Mouse (Mus musculus) lung, embryonic 14.5 days (tissue): ENCODE results near the gene Synj2. TPM values are rescaled to one million over a fixed set of nuclear protein-coding genes. Genes with fewer than 3 reads are reported as not detected.

Experiments
- ATAC-seq: fragments of 200-750 bp; cut with Nextera tagmentation; 2 replicates; pipeline ENCODE4 v1.8.0; 2017; ENCODE audit warnings: mild to moderate bottlenecking, moderate TSS enrichment, moderate library complexity; ENCODE audit not compliant: insufficient read depth
- DNase-seq: peaks from one replicate; pipeline ENCODE4 v3.0.0-alpha.2; 2015
- H3K27ac ChIP-seq: fragments of 300-500 bp; sonication (generic); 2 replicates; pipeline ENCODE4 v1.5.1; 2014; ENCODE audit warnings: low read depth, mild to moderate bottlenecking, moderate library complexity
- H3K27me3 ChIP-seq: fragments of 300-500 bp; sonication (generic); 2 replicates; pipeline ENCODE4 v1.6.1; 2014; ENCODE audit warnings: low read length, control low read depth; ENCODE audit not compliant: insufficient read depth
- H3K36me3 ChIP-seq: fragments of 300-500 bp; sonication (generic); 2 replicates; pipeline ENCODE4 v1.6.1; 2014; ENCODE audit warnings: control low read depth; ENCODE audit not compliant: insufficient read depth
- H3K4me1 ChIP-seq: fragments of 300-500 bp; sonication (generic); 2 replicates; pipeline ENCODE4 v1.6.1; 2014; ENCODE audit warnings: antibody characterized with exemption, control low read depth; ENCODE audit not compliant: insufficient read depth
- H3K4me2 ChIP-seq: fragments of 300-500 bp; sonication (generic); 2 replicates; pipeline ENCODE4 v1.6.1; 2014; ENCODE audit warnings: mild to moderate bottlenecking
- H3K4me3 ChIP-seq: fragments of 300-500 bp; sonication (generic); 2 replicates; pipeline ENCODE4 v1.5.1; 2014; ENCODE audit warnings: low read depth, low read length
- H3K9ac ChIP-seq: fragments of 300-500 bp; sonication (generic); 2 replicates; pipeline ENCODE4 v1.6.1; 2014
- H3K9me3 ChIP-seq: fragments of 300-500 bp; sonication (generic); 2 replicates; pipeline ENCODE4 v1.6.1; 2016; ENCODE audit warnings: low read depth, low read length, control low read depth
- CTCF ChIP-seq: IDR thresholded peaks from 2 replicates; pipeline ENCODE4 v1.5.1; 2016; ENCODE audit warnings: antibody characterized with exemption, low read depth
- WGBS: fragments of 180-500 bp; shearing (Covaris S2); extraction: QIAGEN DNeasy Blood & Tissue Kit; methylation state at CpG from one replicate; pipeline ENCODE4 v1.1.7; 2014; 5-methylcytosine and 5-hydroxymethylcytosine counted together
- polyA plus RNA-seq: library from polyadenylated mRNA; unstranded; fragments of >200 nt; fragmentation: Nextera tagmentation; extraction: Ambion mirVana; gene quantifications from 2 replicates; pipeline ENCODE4 v1.2.1, GENCODE M21; 2014

Gene Synj2
- polyA plus RNA-seq, 1 experiment from 2014 or later, result 3.6 TPM

DNA sequence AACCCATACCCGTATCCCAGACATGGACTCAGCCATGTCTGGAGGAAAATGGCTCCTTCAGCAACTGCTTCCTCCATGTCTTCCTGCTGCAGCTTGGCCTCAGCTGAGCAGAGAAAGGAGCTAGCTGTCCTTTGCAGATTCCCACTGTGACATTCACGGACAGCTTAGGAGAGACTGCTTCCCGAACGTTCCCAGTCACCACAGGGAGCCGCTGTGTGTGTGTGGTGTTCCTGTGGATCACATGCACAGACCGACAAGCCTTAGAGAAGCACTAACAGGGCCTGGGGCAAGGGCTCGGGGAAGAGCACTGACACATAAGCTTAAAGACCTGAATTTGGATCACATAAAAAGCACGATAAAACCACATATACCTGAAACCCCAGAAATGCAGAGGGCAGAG lies 94.6 kb downstream of the Synj2 start:
- DNase-seq (no peak), ATAC-seq (no peak)
- Histone ChIP-seq H3K9ac (no peak overlapping the region), H3K27me3 (no peaks in the 10 kb centered on the region), H3K4me1 (no peaks in the 10 kb centered on the region), H3K36me3 (no peaks in the 10 kb centered on the region), H3K9me3 (no peaks in the 10 kb centered on the region), H3K4me2 (no peak overlapping the region), H3K4me3 (no peak overlapping the region), H3K27ac (no peak overlapping the region)
- WGBS, result 55% methylated on average over 8 of the region's 8 CpGs
- no peak for TF ChIP-seq CTCF

DNA sequence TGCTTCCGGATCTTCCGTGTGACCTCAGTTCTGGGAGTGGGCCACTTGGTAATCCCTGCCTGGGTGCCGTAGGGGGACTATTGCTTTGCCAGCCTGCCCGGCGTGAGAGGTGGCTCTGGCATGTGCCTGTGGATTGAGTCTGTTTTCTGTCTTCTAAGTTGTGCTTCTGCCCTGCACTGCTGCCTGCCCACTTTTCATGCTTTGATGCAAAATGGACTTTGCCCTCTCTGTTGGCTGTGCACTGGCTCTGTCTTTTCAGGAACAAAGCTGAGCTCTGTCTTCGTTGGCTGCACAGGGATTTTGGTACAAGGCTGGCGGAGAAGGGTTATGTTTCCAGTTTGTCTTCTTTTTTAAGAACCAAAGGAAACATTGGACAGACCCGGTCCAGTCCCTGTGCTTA lies 95.4 kb downstream of the Synj2 start:
- no peak overlapping the region for H3K4me3 ChIP-seq
- no peaks in the 10 kb centered on the region for H3K36me3 ChIP-seq
- no peak overlapping the region for H3K9ac ChIP-seq
- H3K4me2 ChIP-seq, result no peak overlapping the region
- TF ChIP-seq CTCF, result no peak
- no peaks in the 10 kb centered on the region for H3K4me1 ChIP-seq
- no peak overlapping the region for H3K27ac ChIP-seq
- DNase-seq, result no peak
- no peaks in the 10 kb centered on the region for H3K9me3 ChIP-seq
- WGBS, result 89% methylated on average over 8 of the region's 8 CpGs
- H3K27me3 ChIP-seq, result no peaks in the 10 kb centered on the region
- ATAC-seq, result no peak

DNA sequence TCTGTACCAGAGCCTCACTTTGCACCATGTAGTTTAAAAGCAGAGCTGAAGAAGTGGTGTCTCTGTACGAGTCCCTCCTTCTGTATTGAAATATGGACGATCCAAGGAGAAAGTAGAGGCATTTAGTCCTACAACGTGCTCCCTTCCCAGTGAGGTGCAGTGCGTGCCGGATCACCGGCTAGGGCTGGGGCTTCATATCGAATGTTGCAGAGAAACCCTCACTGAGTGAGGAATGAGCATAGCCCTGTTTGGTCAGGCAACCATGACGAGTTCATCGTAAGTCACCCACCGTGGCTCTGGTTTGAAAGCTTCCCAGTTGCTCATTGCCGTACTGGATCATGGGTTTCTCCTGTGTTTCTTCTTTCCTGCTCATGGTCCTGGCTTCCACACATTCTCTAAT lies 95.8 kb downstream of the Synj2 start:
- WGBS, result 90% methylated on average over 11 of the region's 11 CpGs
- Histone ChIP-seq H3K4me1 (no peaks in the 10 kb centered on the region), H3K9ac (no peak overlapping the region), H3K9me3 (no peaks in the 10 kb centered on the region), H3K27me3 (no peaks in the 10 kb centered on the region), H3K4me2 (no peak overlapping the region), H3K4me3 (no peak overlapping the region), H3K27ac (no peak overlapping the region), H3K36me3 (no peaks in the 10 kb centered on the region)
- ATAC-seq (no peak), DNase-seq (no peak)
- no peak for TF ChIP-seq CTCF

DNA sequence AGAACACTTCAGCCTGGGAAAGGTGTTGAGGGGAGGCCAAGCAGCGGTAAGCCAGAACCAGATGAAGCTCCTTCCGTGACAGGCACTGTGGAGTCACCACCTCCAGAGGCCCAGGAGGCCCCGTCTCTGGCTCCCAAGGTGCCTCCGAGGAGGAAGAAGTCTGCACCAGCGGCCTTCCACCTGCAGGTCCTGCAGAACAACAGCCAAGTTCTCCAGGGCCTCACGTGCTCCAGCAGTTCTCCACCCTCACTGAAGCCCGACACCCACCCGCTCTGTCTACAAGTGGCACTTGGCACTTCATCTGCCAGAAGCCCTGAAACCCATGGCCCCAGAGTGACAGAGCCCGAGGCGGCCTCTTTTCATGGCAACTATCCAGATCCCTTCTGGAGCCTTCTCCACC lies 96.4 kb downstream of the Synj2 start:
- 76% methylated on average over 10 of the region's 10 CpGs for WGBS
- Histone ChIP-seq H3K9me3 (no peaks in the 10 kb centered on the region), H3K36me3 (no peaks in the 10 kb centered on the region), H3K4me2 (no peak overlapping the region), H3K27me3 (no peaks in the 10 kb centered on the region), H3K27ac (no peak overlapping the region), H3K4me1 (no peaks in the 10 kb centered on the region), H3K9ac (no peak overlapping the region), H3K4me3 (no peak overlapping the region)
- DNase-seq, result no peak
- no peak for TF ChIP-seq CTCF
- ATAC-seq, result no peak

DNA sequence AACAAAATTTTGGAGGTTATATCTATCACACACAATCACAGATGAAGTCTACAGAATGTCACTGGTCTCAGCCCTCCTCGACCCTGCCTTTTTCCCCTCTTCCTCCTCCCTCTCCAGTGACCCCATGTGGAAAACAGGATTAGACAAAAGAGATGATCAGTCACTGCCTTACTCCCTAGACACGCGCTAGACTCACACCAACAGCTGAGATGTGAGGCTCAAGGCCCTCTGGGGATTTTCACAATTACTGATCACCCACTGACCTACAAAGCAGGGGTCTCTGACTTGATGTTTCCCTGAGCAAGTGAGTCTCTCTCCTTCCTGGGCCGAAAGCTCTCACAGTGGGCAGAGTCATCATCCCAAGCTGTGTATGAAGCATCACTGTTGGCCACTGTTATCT lies 111.7 kb downstream of the Synj2 start:
- DNase-seq, result no peak
- no peak for ATAC-seq
- TF ChIP-seq CTCF, result no peak
- Histone ChIP-seq H3K4me1 (no peaks in the 10 kb centered on the region), H3K27ac (no peak overlapping the region), H3K9me3 (no peaks in the 10 kb centered on the region), H3K36me3 (peaks cover 4% of the 10 kb centered on the region; the same call in 1 of the 2 replicates), H3K9ac (no peak overlapping the region), H3K4me2 (no peak overlapping the region), H3K4me3 (no peak overlapping the region), H3K27me3 (no peaks in the 10 kb centered on the region)
- 71% methylated on average over 4 of the region's 4 CpGs for WGBS

DNA sequence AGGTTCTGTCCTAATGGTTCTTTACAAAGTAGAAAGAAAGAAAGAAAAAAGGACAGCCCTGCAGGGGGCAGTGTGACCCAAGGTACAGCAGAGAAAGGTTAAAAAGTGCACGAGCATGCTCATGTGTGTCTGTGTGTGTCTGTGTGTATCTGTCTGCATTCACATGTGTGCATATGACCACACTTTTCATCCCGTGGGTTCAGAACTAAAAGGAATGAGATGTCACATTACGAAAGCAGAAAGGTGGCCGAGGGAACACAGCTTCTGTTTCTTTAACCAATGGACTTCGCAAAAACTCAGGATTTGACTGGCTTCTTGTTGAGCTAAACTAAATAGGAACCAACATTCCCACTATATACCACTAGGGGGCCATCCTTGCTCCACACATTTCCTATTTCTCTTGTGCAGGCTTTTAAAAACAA lies 113.9 kb downstream of the Synj2 start:
- peaks cover 4% of the 10 kb centered on the region; the same call in 1 of the 2 replicates for H3K36me3 ChIP-seq
- H3K27ac ChIP-seq, result no peak overlapping the region
- no peak overlapping the region for H3K4me3 ChIP-seq
- peak; percentile 84 for DNase-seq
- TF ChIP-seq CTCF, result peak; percentile 59
- H3K4me2 ChIP-seq, result 0 out of 2 replicates have a peak overlapping the region, but pooled peaks have one; percentile 13
- no peaks in the 10 kb centered on the region for H3K27me3 ChIP-seq
- H3K9me3 ChIP-seq, result no peaks in the 10 kb centered on the region
- no peak for ATAC-seq
- no peak overlapping the region for H3K9ac ChIP-seq
- H3K4me1 ChIP-seq, result no peaks in the 10 kb centered on the region
- 22% methylated on average over 5 of the region's 5 CpGs for WGBS

DNA sequence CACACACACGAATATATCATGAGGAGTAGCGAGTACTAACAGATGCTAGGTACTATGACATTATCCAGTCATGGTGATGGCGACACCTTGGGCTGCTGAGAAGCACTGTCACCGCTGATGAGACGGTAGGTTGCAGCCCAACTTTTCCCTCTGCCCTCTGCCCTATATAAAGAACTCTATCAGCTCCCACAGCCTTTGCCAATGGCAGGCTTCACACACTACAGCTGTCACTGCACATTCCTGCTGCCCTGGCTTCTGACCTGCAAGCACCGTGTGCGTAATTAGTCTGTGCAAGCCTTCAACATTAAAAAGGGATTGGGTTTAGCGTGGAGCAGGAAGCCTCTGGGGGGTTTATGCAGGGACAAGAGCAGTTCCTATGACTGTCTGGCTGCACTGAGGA lies 121.7 kb downstream of the Synj2 start:
- WGBS, result 73% methylated on average over 8 of the region's 8 CpGs
- Histone ChIP-seq H3K4me3 (no peak overlapping the region), H3K4me1 (no peaks in the 10 kb centered on the region), H3K36me3 (peaks cover 27% of the 10 kb centered on the region; the same call in 1 of the 2 replicates), H3K27ac (no peak overlapping the region), H3K4me2 (no peak overlapping the region), H3K9ac (no peak overlapping the region), H3K27me3 (no peaks in the 10 kb centered on the region), H3K9me3 (no peaks in the 10 kb centered on the region)
- DNase-seq (no peak), ATAC-seq (no peak)
- no peak for TF ChIP-seq CTCF

DNA sequence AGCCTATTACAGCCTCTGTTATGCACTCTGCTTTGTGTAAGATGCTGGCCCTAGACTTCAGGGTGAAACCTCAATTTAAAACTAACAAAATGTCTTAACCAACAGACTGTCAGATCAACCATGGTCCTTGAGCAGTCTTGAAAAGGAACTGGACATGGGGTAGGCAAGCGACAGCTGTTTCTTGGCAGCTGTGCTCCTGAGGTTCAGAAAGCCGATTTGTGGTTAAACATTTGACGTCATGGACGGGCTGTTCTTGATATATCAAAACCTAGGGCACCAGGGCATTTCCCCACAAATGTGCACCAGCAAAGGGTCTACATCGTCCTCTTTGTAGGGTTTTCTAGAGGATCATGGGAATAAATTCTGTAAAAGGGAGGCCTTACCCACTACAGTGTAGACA lies 122.5 kb downstream of the Synj2 start:
- no peaks in the 10 kb centered on the region for H3K4me1 ChIP-seq
- no peak overlapping the region for H3K27ac ChIP-seq
- H3K9me3 ChIP-seq, result no peaks in the 10 kb centered on the region
- H3K36me3 ChIP-seq, result peaks cover 27% of the 10 kb centered on the region; the same call in 1 of the 2 replicates
- H3K4me3 ChIP-seq, result no peak overlapping the region
- H3K4me2 ChIP-seq, result no peak overlapping the region
- ATAC-seq (no peak), DNase-seq (no peak)
- H3K27me3 ChIP-seq, result no peaks in the 10 kb centered on the region
- 73% methylated on average over 5 of the region's 5 CpGs for WGBS
- H3K9ac ChIP-seq, result no peak overlapping the region
- TF ChIP-seq CTCF, result no peak
